ENCODE assay signal across 9 mouse cellular contexts in genomic region chr10:8287350-8287791, GRCm38 (mm10).
DNase-seq lines count a peak whose midpoint lies in the region; ATAC-seq and TF ChIP-seq lines count a peak whose summit lies in the region.
"Had no signal": no experiment of that assay in that cellular context is flagged by ENCODE, and none has a peak within 500 bp of the region (broad histone marks: within the 10 kb centered on the region; RNA-seq: fewer than 3 reads in every experiment).

No protein-coding gene starts in this region.

- WGBS in hindbrain, embryonic 16.5 days, result 19% methylated on average over 6 of the region's 6 CpGs

- no peak for TF ChIP-seq POLR2A in CH12.LX (IDR thresholded peaks at IDR 0.05; ENCODE audit: low read depth, low read length)

- intact Hi-C loops in gastrocnemius, postnatal 14 days (cut with DNase I; ENCODE audit: low total_unique reads), result no loop called here

- no peak overlapping the region for H3K9ac ChIP-seq in CH12.LX (ENCODE audit: insufficient read depth, low read depth)
- H3K9ac ChIP-seq in hindbrain, embryonic 16.5 days (ENCODE audit: low read depth, low read length), result no peak overlapping the region

- no peaks in the 10 kb centered on the region for H3K27me3 ChIP-seq in CH12.LX (replicated peaks)
- H3K27me3 ChIP-seq in hindbrain, embryonic 16.5 days (replicated peaks; ENCODE audit: control insufficient read depth, insufficient read depth, low read length), result no peaks in the 10 kb centered on the region

- peaks cover 22% of the 10 kb centered on the region for H3K9me3 ChIP-seq in CH12.LX (replicated peaks; ENCODE audit: low read length)
- no peaks in the 10 kb centered on the region for H3K9me3 ChIP-seq in hindbrain, embryonic 16.5 days (ENCODE audit: control insufficient read depth, low read length)

- peak; percentile 12 for DNase-seq in CH12.LX (ENCODE audit: extremely low read depth)
- peak; percentile 84 for DNase-seq in brain, adult 2 months (ENCODE audit: low read depth, low spot score)
- peak; percentile 71 for DNase-seq in gastrocnemius, postnatal 14 days
- peak; percentile 49 for DNase-seq in kidney, postnatal 10 days
- peak; percentile 77 for DNase-seq in skeletal muscle tissue, adult 2 months (ENCODE audit: low read depth, low spot score)
- no peak for DNase-seq in layer of hippocampus, adult 18-20 months (ENCODE audit: low spot score in 2 of 2)
- DNase-seq in left cerebral cortex, adult 9 months (ENCODE audit: low spot score in 2 of 2), result no peak

- no peak; the same call in 1 of the 2 replicates for ATAC-seq in hindbrain, embryonic 16.5 days

- TF ChIP-seq EP300 in CH12.LX (IDR thresholded peaks at IDR 0.05; ENCODE audit: low read length), result no peak

- TF ChIP-seq RAD21 in CH12.LX (IDR thresholded peaks at IDR 0.05; ENCODE audit: low read depth, low read length), result no peak

- no peak overlapping the region for H3K4me2 ChIP-seq in CH12.LX (ENCODE audit: insufficient read depth, low read depth, poor library complexity, severe bottlenecking)
- no peak overlapping the region for H3K4me2 ChIP-seq in hindbrain, embryonic 16.5 days (ENCODE audit: low read length)

- dilution Hi-C loops in CH12.LX (cut with MboI; ENCODE audit: extremely low pct_ligation_motif_present, extremely low pct_unique_long_range_greater_than_20kb, low sequenced_read_pairs), result no loop called here

- peaks cover 7 to 13% of the 10 kb centered on the region in 2 experiments for H3K4me1 ChIP-seq in CH12.LX (ENCODE audit: control insufficient read depth in 1 of 2, insufficient read depth in 2 of 2)
- H3K4me1 ChIP-seq in hindbrain, embryonic 16.5 days (ENCODE audit: control insufficient read depth, insufficient read depth, low read depth, low read length), result no peaks in the 10 kb centered on the region
- H3K4me1 ChIP-seq: megakaryocyte, embryonic 14.5 days had no signal

- in situ Hi-C loops in CH12.LX (cut with MboI; ENCODE audit: low pct_ligation_motif_present, low pct_unique_long_range_greater_than_20kb, low sequenced_read_pairs), result no loop called here

- no peaks in the 10 kb centered on the region for H3K36me3 ChIP-seq in CH12.LX (replicated peaks in 1 of 2; ENCODE audit: control insufficient read depth in 1 of 2, insufficient read depth in 1 of 2, low read length in 1 of 2)
- no peaks in the 10 kb centered on the region for H3K36me3 ChIP-seq in hindbrain, embryonic 16.5 days (ENCODE audit: control insufficient read depth, insufficient read depth, low read length)

- no peak for TF ChIP-seq CTCF in CH12.LX (conservative IDR thresholded peaks at IDR 0.05 in 1 of 2, IDR thresholded peaks at IDR 0.05 in 1 of 2; ENCODE audit: low read depth in 2 of 2, low read length in 2 of 2)

- H3K79me2 ChIP-seq in CH12.LX (replicated peaks; ENCODE audit: control insufficient read depth, extremely low read depth, insufficient read depth, poor library complexity, severe bottlenecking), result no peaks in the 10 kb centered on the region

- no peak overlapping the region for H3K27ac ChIP-seq in CH12.LX (ENCODE audit: insufficient read depth, low read depth)
- H3K27ac ChIP-seq in hindbrain, embryonic 16.5 days (ENCODE audit: low read depth, low read length), result no peak overlapping the region

- H3K4me3 ChIP-seq in CH12.LX (replicated peaks in 1 of 3; ENCODE audit: low read depth in 2 of 3, low read length in 2 of 3, poor library complexity in 1 of 3), result no peak overlapping the region
- no peak overlapping the region for H3K4me3 ChIP-seq in hindbrain, embryonic 16.5 days (ENCODE audit: low read length)
- H3K4me3 ChIP-seq: megakaryocyte, embryonic 14.5 days had no signal

TF ChIP-seq in CH12.LX, 34 proteins besides CTCF, POLR2A, EP300 and RAD21:
- TF ChIP-seq ETS1 (conservative IDR thresholded peaks at IDR 0.05; ENCODE audit: low read depth, low read length) (no peak), TCF12 (IDR thresholded peaks at IDR 0.05; ENCODE audit: low read depth, low read length) (peak; percentile 98), NELFE (IDR thresholded peaks at IDR 0.05; ENCODE audit: low read depth, low read length) (no peak)

Comparison
In these comparisons a context has a peak if more than half of its experiments do, and no peak if none do; other contexts are left out.
1. DNase-seq: peak in CH12.LX (single experiment), brain, adult 2 months (single experiment), gastrocnemius, postnatal 14 days (single experiment), kidney, postnatal 10 days (single experiment) and skeletal muscle tissue, adult 2 months (single experiment); none in layer of hippocampus, adult 18-20 months (0 of 2) and left cerebral cortex, adult 9 months (0 of 2).